Mouse (Mus musculus) lung, adult 2 months (tissue): ENCODE data around the gene Ms4a4b. TPM values are rescaled to one million over a fixed set of nuclear protein-coding genes. Genes with fewer than 3 reads are reported as not detected.
"Not testable (repeated sequence)": the region's sequence is repeated elsewhere in the genome, so short reads cannot be mapped to it uniquely, and the experiment has no call there.

Experiments used
- DNase-seq: peaks from one replicate; pipeline ENCODE4 v3.0.0; 2022
- H3K4me1 ChIP-seq: fragments of 200-500 bp; 2 replicates; pipeline ENCODE4 v1.6.1; 2011; ENCODE audit warnings: low read length; ENCODE audit not compliant: control insufficient read depth, insufficient read depth
- H3K4me3 ChIP-seq: fragments of 200-500 bp; replicated peaks from 2 replicates; pipeline ENCODE3; 2011; ENCODE audit warnings: low read depth, mild to moderate bottlenecking, control low read depth, low read length; ENCODE audit errors: extremely low read depth
- CTCF ChIP-seq: fragments of 200-500 bp; IDR thresholded peaks from 2 replicates; pipeline ENCODE4 v1.5.1; 2011; ENCODE audit warnings: mild to moderate bottlenecking, low read length, control low read depth; ENCODE audit not compliant: insufficient read depth
- POLR2A ChIP-seq: fragments of 200-500 bp; IDR thresholded peaks from 2 replicates; pipeline ENCODE4 v1.6.1; 2011; ENCODE audit warnings: low read depth, mild to moderate bottlenecking, control low read depth, low read length, borderline replicate concordance; ENCODE audit errors: extremely low read depth
- WGBS: fragments of 180-500 bp; shearing (Covaris S2); methylation state at CpG from one replicate; pipeline ENCODE4 v1.1.7; 2018; 5-methylcytosine and 5-hydroxymethylcytosine counted together
- polyA plus RNA-seq: library from polyadenylated mRNA; depleted of rRNA; stranded (reverse); fragments of >200 nt; gene quantifications from 2 replicates; pipeline ENCODE4 v1.2.3, GENCODE M21; 2012

Gene Ms4a4b
- polyA plus RNA-seq, 1 experiment: 8.7 TPM

- DNase-seq: no peak
- no peaks in the 10 kb centered on the region for H3K4me1 ChIP-seq
- TF ChIP-seq CTCF (no peak), POLR2A (no peak)
- WGBS: 59% methylated on average over 3 of the region's 3 CpGs
- H3K4me3 ChIP-seq: no peak overlapping the region
These were observed 41.0 kb downstream of the Ms4a4b start for GRCm38 (mm10) chr19:11484388-11484787.

- no peaks in the 10 kb centered on the region for H3K4me1 ChIP-seq
- no peak overlapping the region for H3K4me3 ChIP-seq
- DNase-seq: no peak
- no peak for TF ChIP-seq CTCF
- no peak for TF ChIP-seq POLR2A
- WGBS: 62% methylated on average over 3 of the region's 3 CpGs
These were observed 41.9 kb downstream of the Ms4a4b start for GRCm38 (mm10) chr19:11485266-11485665.

GRCm38 (mm10) chr19:11485746-11486145 is 42.4 kb downstream of the Ms4a4b start, which contains the start of gene Gm8369:
Gm8369 (plus strand) TSS chr19:11485938.
- Histone ChIP-seq H3K4me1 (no peaks in the 10 kb centered on the region), H3K4me3 (no peak within 1 kb of the TSS)
- DNase-seq: no peak
- WGBS: 38% methylated on average over 2 of the region's 2 CpGs
- no peak for TF ChIP-seq CTCF
- no peak for TF ChIP-seq POLR2A

GRCm38 (mm10) chr19:11486599-11486998 is 43.2 kb downstream of the Ms4a4b start:
- 82% methylated on average over 1 of the region's 1 CpGs for WGBS
- Histone ChIP-seq H3K4me1 (no peaks in the 10 kb centered on the region), H3K4me3 (no peak overlapping the region)
- no peak for TF ChIP-seq CTCF
- TF ChIP-seq POLR2A: no peak
- DNase-seq: no peak

GRCm38 (mm10) chr19:11491406-11492189 is 48.2 kb downstream of the Ms4a4b start:
- Histone ChIP-seq H3K4me3 (no peak overlapping the region), H3K4me1 (no peaks in the 10 kb centered on the region)
- no peak for TF ChIP-seq POLR2A
- TF ChIP-seq CTCF: no peak
- WGBS: 45% methylated on average over 4 of the region's 4 CpGs
- DNase-seq: no peak

- DNase-seq: no peak
- TF ChIP-seq POLR2A (no peak), CTCF (no peak)
- Histone ChIP-seq H3K4me1 (no peaks in the 10 kb centered on the region), H3K4me3 (no peak overlapping the region)
- WGBS: 87% methylated on average over 1 of the region's 1 CpGs
These were observed 49.3 kb downstream of the Ms4a4b start for GRCm38 (mm10) chr19:11492671-11493070.

GRCm38 (mm10) chr19:11494519-11494918 is 51.2 kb downstream of the Ms4a4b start:
- TF ChIP-seq POLR2A (no peak), CTCF (no peak)
- DNase-seq: no peak
- WGBS: 68% methylated on average over 3 of the region's 3 CpGs
- H3K4me1 ChIP-seq: no peaks in the 10 kb centered on the region
- no peak overlapping the region for H3K4me3 ChIP-seq

GRCm38 (mm10) chr19:11496361-11496760 is 53.0 kb downstream of the Ms4a4b start:
- Histone ChIP-seq H3K4me3 (no peak overlapping the region), H3K4me1 (no peaks in the 10 kb centered on the region)
- 74% methylated on average over 6 of the region's 6 CpGs for WGBS
- TF ChIP-seq POLR2A: no peak
- TF ChIP-seq CTCF: no peak
- no peak for DNase-seq

GRCm38 (mm10) chr19:11497300-11497699 is 53.9 kb downstream of the Ms4a4b start:
- not testable (repeated sequence) for DNase-seq, H3K4me3 ChIP-seq, H3K4me1 ChIP-seq
- WGBS: 64% methylated on average over 1 of the region's 1 CpGs

- Histone ChIP-seq H3K4me1 (no peaks in the 10 kb centered on the region), H3K4me3 (no peak overlapping the region)
- WGBS: 70% methylated on average over 1 of the region's 1 CpGs
- TF ChIP-seq POLR2A (no peak), CTCF (no peak)
- DNase-seq: no peak
These were observed 57.4 kb downstream of the Ms4a4b start for GRCm38 (mm10) chr19:11500796-11501195.
